Mouse (Mus musculus) layer of hippocampus, adult 11-12 months (tissue): ENCODE results near the gene Cutc.

Experiments used
- DNase-seq: peaks from one replicate; pipeline ENCODE4 v3.0.0; 2022; ENCODE audit warnings: low spot score

Gene Cutc

GRCm38 (mm10) chr19:43795511-43795910 is 42.7 kb downstream of the Cutc start:
- DNase-seq: no peak

GRCm38 (mm10) chr19:43797216-43797615 is 44.4 kb downstream of the Cutc start:
- no peak for DNase-seq

- no peak for DNase-seq
Measured at GRCm38 (mm10) chr19:43801427-43802051, 48.7 kb downstream of the Cutc start.

GRCm38 (mm10) chr19:43803866-43804265 is 51.1 kb downstream of the Cutc start:
- no peak for DNase-seq

GRCm38 (mm10) chr19:43809331-43809730 is 56.5 kb downstream of the Cutc start:
- DNase-seq: no peak

GRCm38 (mm10) chr19:43811419-43811818 is 58.6 kb downstream of the Cutc start:
- DNase-seq: no peak

- no peak for DNase-seq
Measured at GRCm38 (mm10) chr19:43813315-43813714, 60.5 kb downstream of the Cutc start.

GRCm38 (mm10) chr19:43815661-43816414 is 63.0 kb downstream of the Cutc start:
- no peak for DNase-seq
